Mouse (Mus musculus): ENCODE measurements at regions not wholly inside any gene's neighbourhood (a gene's known extent, or its start where the extent isn't known, plus 50 kb on each side); places are given as distances from the start of the nearest gene placed in this dataset.
A peak's percentile ranks its signal among the peaks of the same experiment; 100 is the strongest.

DNA sequence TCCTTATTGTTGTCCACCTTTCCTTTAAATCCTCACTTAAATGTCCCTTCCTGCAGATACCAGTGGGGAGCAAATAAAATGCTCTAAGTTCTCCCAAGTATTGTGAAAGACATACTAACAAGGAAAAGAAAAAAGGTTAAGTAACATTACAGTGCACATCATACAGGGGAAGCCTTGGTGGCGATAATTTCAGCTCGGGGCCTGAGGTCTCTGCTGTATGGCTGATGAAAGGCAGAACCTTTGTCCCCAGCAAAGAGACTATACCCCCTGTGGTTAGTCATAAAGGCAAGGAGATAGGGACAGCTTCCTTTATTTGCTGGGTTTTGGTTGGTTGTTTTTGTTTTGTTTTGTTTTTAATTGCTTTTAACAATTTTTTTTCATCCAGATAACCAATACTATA lies 97.0 kb upstream of the Tnfaip3 start:
- no peak for ATAC-seq
- H3K27me3 ChIP-seq (ENCODE audit: insufficient read depth, low read length) = no peaks in the 10 kb centered on the region
- 40% methylated on average over 2 of the region's 2 CpGs for WGBS

GRCm38 (mm10) chr10:19105231-19105681 lies 89.8 kb upstream of the Tnfaip3 start:
- no peak overlapping the region for H3K4me3 ChIP-seq (ENCODE audit: low read length)
- no peak overlapping the region for H3K4me2 ChIP-seq (ENCODE audit: low read depth, low read length)
- no peak overlapping the region for H3K9ac ChIP-seq (replicated peaks; ENCODE audit: low read length)
- no peak overlapping the region for H3K27ac ChIP-seq
- WGBS = 82% methylated on average over 6 of the region's 6 CpGs
- H3K9me3 ChIP-seq (ENCODE audit: low read length) = no peaks in the 10 kb centered on the region
- H3K4me1 ChIP-seq (ENCODE audit: insufficient read depth, low read length) = no peaks in the 10 kb centered on the region
- H3K36me3 ChIP-seq (ENCODE audit: insufficient read depth, low read length) = no peaks in the 10 kb centered on the region
- ATAC-seq (no peak), DNase-seq (ENCODE audit: low spot score) (no peak)
- no peak for TF ChIP-seq CTCF (IDR thresholded peaks at IDR 0.05; ENCODE audit: low read depth)
- no peaks in the 10 kb centered on the region for H3K27me3 ChIP-seq (ENCODE audit: insufficient read depth, low read length)

More for the DNA sequence above, 97.0 kb upstream of the Tnfaip3 start:
- no peak overlapping the region for H3K9ac ChIP-seq (replicated peaks; ENCODE audit: low read length)
- no peak for DNase-seq (ENCODE audit: low spot score)
- no peaks in the 10 kb centered on the region for H3K4me1 ChIP-seq (ENCODE audit: insufficient read depth, low read length)
- H3K4me3 ChIP-seq (ENCODE audit: low read length) = no peak overlapping the region
- no peaks in the 10 kb centered on the region for H3K9me3 ChIP-seq (ENCODE audit: low read length)
- no peak overlapping the region for H3K27ac ChIP-seq
- no peak for TF ChIP-seq CTCF (IDR thresholded peaks at IDR 0.05; ENCODE audit: low read depth)
- no peaks in the 10 kb centered on the region for H3K36me3 ChIP-seq (ENCODE audit: insufficient read depth, low read length)
- H3K4me2 ChIP-seq (ENCODE audit: low read depth, low read length) = no peak overlapping the region

GRCm38 (mm10) chr10:19104671-19105203 lies 89.3 kb upstream of the Tnfaip3 start:
- WGBS = 83% methylated on average over 5 of the region's 5 CpGs
- no peaks in the 10 kb centered on the region for H3K9me3 ChIP-seq (ENCODE audit: low read length)
- DNase-seq (ENCODE audit: low spot score) (no peak), ATAC-seq (no peak)
- no peak overlapping the region for H3K4me3 ChIP-seq (ENCODE audit: low read length)
- H3K4me1 ChIP-seq (ENCODE audit: insufficient read depth, low read length) = no peaks in the 10 kb centered on the region
- H3K9ac ChIP-seq (replicated peaks; ENCODE audit: low read length) = no peak overlapping the region
- H3K27ac ChIP-seq = no peak overlapping the region
- H3K27me3 ChIP-seq (ENCODE audit: insufficient read depth, low read length) = no peaks in the 10 kb centered on the region
- H3K36me3 ChIP-seq (ENCODE audit: insufficient read depth, low read length) = no peaks in the 10 kb centered on the region
- no peak for TF ChIP-seq CTCF (IDR thresholded peaks at IDR 0.05; ENCODE audit: low read depth)
- no peak overlapping the region for H3K4me2 ChIP-seq (ENCODE audit: low read depth, low read length)

GRCm38 (mm10) chr10:19099369-19100285 lies 84.2 kb upstream of the Tnfaip3 start:
- ATAC-seq (no peak), DNase-seq (ENCODE audit: low spot score) (no peak)
- no peaks in the 10 kb centered on the region for H3K27me3 ChIP-seq (ENCODE audit: insufficient read depth, low read length)
- H3K27ac ChIP-seq = no peak overlapping the region
- no peak overlapping the region for H3K9ac ChIP-seq (replicated peaks; ENCODE audit: low read length)
- no peaks in the 10 kb centered on the region for H3K4me1 ChIP-seq (ENCODE audit: insufficient read depth, low read length)
- no peak overlapping the region for H3K4me3 ChIP-seq (ENCODE audit: low read length)
- H3K36me3 ChIP-seq (ENCODE audit: insufficient read depth, low read length) = no peaks in the 10 kb centered on the region
- WGBS = 87% methylated on average over 10 of the region's 10 CpGs
- TF ChIP-seq CTCF (IDR thresholded peaks at IDR 0.05; ENCODE audit: low read depth) = no peak
- no peaks in the 10 kb centered on the region for H3K9me3 ChIP-seq (ENCODE audit: low read length)
- H3K4me2 ChIP-seq (ENCODE audit: low read depth, low read length) = no peak overlapping the region

DNA sequence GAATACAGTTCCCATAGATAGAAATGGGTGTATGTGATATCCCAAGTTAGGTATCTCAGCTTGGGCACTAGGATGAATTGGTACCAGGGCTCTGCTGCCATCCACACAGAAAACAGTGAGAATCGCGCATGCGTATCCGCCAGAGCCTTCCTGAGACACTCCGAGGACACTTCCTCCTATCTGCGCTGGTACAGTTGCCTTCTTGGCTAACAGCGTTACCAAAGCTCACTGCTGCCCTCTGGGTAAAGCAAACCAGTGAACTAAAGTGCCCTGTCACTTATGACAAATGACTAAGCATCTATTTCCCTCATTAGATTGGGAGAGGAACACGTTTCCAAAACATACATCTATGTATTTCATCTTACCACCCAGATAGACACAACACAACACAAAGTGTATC lies 78.8 kb upstream of the Tnfaip3 start:
- Histone ChIP-seq H3K9ac (replicated peaks; ENCODE audit: low read length) (no peak overlapping the region), H3K4me3 (ENCODE audit: low read length) (no peak overlapping the region), H3K36me3 (ENCODE audit: insufficient read depth, low read length) (no peaks in the 10 kb centered on the region), H3K4me2 (ENCODE audit: low read depth, low read length) (no peak overlapping the region), H3K27me3 (ENCODE audit: insufficient read depth, low read length) (no peaks in the 10 kb centered on the region), H3K9me3 (ENCODE audit: low read length) (no peaks in the 10 kb centered on the region), H3K27ac (no peak overlapping the region), H3K4me1 (ENCODE audit: insufficient read depth, low read length) (no peaks in the 10 kb centered on the region)
- peak; percentile 7 for DNase-seq (ENCODE audit: low spot score)
- no peak for TF ChIP-seq CTCF (IDR thresholded peaks at IDR 0.05; ENCODE audit: low read depth)
- WGBS = 61% methylated on average over 8 of the region's 8 CpGs
- no peak for ATAC-seq

GRCm38 (mm10) chr10:19093689-19094088 lies 78.2 kb upstream of the Tnfaip3 start:
- Histone ChIP-seq H3K4me3 (ENCODE audit: low read length) (no peak overlapping the region), H3K4me1 (ENCODE audit: insufficient read depth, low read length) (no peaks in the 10 kb centered on the region), H3K27me3 (ENCODE audit: insufficient read depth, low read length) (no peaks in the 10 kb centered on the region), H3K36me3 (ENCODE audit: insufficient read depth, low read length) (no peaks in the 10 kb centered on the region), H3K4me2 (ENCODE audit: low read depth, low read length) (no peak overlapping the region), H3K9me3 (ENCODE audit: low read length) (no peaks in the 10 kb centered on the region), H3K9ac (replicated peaks; ENCODE audit: low read length) (no peak overlapping the region), H3K27ac (no peak overlapping the region)
- 86% methylated on average over 3 of the region's 3 CpGs for WGBS
- no peak for TF ChIP-seq CTCF (IDR thresholded peaks at IDR 0.05; ENCODE audit: low read depth)
- no peak for DNase-seq (ENCODE audit: low spot score)
- ATAC-seq = no peak

DNA sequence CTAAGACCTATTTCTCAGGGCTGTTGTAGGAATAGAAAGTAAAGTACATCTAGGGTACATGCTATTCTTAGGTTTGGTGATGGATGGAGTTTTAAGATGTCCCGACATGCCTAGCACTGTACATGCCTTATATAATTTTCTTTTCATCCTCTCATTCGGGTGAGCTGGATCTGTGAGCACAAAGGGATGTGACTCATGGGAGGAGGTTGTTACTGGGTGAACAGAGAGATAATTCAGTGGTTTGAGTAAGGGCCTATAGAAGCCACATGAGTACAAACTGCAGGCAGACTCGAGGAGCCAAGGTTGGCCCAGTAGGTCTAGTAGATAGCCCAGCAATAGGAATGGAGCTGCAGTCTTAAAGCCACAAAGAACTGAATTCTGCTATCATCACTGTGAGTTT lies 76.5 kb upstream of the Tnfaip3 start:
- no peak overlapping the region for H3K27ac ChIP-seq
- no peaks in the 10 kb centered on the region for H3K4me1 ChIP-seq (ENCODE audit: insufficient read depth, low read length)
- TF ChIP-seq CTCF (IDR thresholded peaks at IDR 0.05; ENCODE audit: low read depth) = no peak
- H3K27me3 ChIP-seq (ENCODE audit: insufficient read depth, low read length) = no peaks in the 10 kb centered on the region
- DNase-seq (ENCODE audit: low spot score) = no peak
- H3K9me3 ChIP-seq (ENCODE audit: low read length) = no peaks in the 10 kb centered on the region
- ATAC-seq = no peak
- H3K4me2 ChIP-seq (ENCODE audit: low read depth, low read length) = no peak overlapping the region
- H3K36me3 ChIP-seq (ENCODE audit: insufficient read depth, low read length) = no peaks in the 10 kb centered on the region
- H3K9ac ChIP-seq (replicated peaks; ENCODE audit: low read length) = no peak overlapping the region
- H3K4me3 ChIP-seq (ENCODE audit: low read length) = no peak overlapping the region
- WGBS = 84% methylated on average over 3 of the region's 3 CpGs

Measured in hindbrain, postnatal 0 days (tissue).